Mouse (Mus musculus) embryonic stem cell, embryonic (primary cell): ENCODE data around the gene Cep152.

Source experiments
- CTCF ChIA-PET, 4 experiments: fragments of 300-600 bp in 2 of 4; fragments of 350-600 bp in 2 of 4; sonication (Branson Sonifier 250); formaldehyde crosslinking; loops; one replicate each; lab custom pipeline; 2022; ENCODE audit warnings: inconsistent platforms in 2 of 4; lab: Charles Lee
- POLR2A ChIA-PET, 4 experiments: fragments of 300-600 bp in 2 of 4; fragments of 350-600 bp in 2 of 4; sonication (Branson Sonifier 250); formaldehyde crosslinking; loops; one replicate each; lab custom pipeline; 2022; ENCODE audit warnings: antibody characterized with exemption in 4 of 4, inconsistent platforms in 1 of 4; lab: Charles Lee

Gene Cep152

DNA sequence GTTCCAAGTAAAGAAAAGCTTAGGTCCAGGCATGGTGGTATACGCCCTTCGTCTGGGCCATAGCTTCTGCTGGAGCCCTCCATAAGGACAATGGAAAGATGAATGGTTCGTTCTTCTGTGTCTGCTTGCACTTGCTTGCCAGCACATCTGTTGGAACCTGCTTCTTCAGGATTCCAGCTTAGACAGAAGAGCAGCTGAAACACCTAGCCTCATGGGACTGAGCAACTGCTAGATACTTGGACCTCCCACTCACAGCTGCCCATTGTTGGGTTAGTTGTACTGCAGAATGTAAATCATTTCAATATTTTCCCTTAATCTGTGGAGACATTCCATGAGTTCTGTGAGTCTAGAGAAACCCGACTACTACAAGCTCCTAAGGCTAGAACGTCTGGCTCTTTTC is 25.1 kb upstream of the Cep152 start:
- CTCF ChIA-PET = no interaction called here
- POLR2A ChIA-PET = no interaction called here

DNA sequence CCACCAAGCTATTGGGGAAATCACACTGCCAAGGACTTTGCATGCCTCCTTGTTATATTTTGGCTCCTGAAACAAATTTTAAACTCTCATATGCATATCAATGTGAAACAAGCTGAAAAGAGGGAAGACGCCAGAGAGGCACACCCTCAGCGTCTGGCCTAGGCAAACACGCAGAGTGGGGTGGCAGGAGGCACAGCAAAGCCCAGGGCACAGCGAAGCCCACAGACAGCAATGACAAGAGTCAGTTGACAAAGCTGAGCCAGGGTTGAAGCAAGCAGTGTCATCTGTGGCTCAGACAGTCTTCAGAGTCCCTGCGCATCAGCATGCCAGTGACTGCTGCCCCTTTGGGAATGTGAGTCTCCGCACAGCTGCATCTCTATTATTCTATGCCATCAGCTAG is 20.0 kb upstream of the Cep152 start:
- CTCF ChIA-PET = no interaction called here
- POLR2A ChIA-PET = interaction anchor here in 1 of 4 experiments (1.5 kb wide), 1 partner anchor 20 kb away, joined by 3 read pairs; the partner anchor contains the start of gene Cep152

GRCm38 (mm10) chr2:125637331-125637730 is 12.4 kb upstream of the Cep152 start:
- ChIA-PET CTCF (no interaction called here), POLR2A (interaction anchor here in 1 of 4 experiments (0.7 kb wide), 1 partner anchor 13 kb away, joined by 3 read pairs; the partner anchor contains the start of gene Cep152)

DNA sequence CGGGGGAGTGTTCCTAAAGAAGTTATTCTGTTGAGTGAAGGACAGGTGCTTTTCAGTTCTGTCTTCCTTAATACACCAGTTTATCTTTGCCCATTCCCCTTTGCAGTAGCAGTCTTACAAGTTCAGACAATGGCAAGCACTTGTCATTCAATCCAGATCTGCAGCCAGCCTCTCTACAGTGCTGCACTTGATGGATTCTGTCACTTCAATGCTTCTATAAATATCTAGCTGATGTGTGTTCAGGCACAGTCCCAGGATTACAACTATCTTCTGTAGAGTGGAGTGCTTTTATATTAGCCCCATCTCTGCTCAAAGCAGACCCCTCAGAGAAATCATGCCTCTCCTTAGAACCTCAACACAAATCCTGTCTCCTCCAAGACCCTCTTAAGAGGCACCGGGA is 5.1 kb upstream of the Cep152 start:
- ChIA-PET CTCF (no interaction called here), POLR2A (no interaction called here)

DNA sequence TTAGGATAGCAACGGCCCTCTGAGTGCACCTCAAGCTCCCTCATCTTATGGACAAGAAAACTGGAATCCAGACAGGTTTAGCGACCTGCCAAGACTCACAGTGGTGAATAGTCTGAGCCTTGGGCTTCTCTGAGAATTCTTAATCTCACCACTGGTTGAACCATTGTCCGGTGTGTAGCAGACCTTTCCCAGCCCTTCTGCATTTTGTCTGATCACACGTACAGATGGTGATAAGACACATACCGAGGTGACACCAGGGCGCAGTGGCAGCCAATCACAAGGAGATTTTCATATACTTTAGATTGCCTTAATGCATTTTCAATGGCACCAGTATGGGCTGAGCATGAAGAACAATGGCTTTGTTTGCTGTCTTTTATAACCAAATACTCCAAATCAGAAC is 3.6 kb upstream of the Cep152 start:
- POLR2A ChIA-PET = no interaction called here
- CTCF ChIA-PET = no interaction called here

DNA sequence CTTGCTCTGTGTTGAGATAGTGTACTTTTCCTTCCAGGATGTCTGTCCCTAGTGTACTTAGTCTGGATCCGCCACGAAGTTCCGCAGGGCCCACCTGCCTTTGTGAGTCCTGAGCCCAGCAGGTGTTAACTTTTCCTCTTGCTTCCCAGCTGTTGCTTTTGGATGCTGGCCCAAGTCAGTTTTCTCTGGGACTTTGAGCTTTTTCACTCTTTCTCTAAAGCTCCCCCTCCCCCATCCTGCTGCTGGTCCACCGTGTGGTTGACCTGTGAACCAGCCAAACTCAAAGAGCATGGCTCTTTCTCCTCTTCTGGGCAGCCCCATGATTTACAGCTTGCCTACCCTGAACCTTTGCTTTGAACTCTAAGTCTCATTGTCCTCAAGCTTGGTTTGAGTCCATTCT is 1.6 kb upstream of the Cep152 start:
- POLR2A ChIA-PET = no interaction called here

DNA sequence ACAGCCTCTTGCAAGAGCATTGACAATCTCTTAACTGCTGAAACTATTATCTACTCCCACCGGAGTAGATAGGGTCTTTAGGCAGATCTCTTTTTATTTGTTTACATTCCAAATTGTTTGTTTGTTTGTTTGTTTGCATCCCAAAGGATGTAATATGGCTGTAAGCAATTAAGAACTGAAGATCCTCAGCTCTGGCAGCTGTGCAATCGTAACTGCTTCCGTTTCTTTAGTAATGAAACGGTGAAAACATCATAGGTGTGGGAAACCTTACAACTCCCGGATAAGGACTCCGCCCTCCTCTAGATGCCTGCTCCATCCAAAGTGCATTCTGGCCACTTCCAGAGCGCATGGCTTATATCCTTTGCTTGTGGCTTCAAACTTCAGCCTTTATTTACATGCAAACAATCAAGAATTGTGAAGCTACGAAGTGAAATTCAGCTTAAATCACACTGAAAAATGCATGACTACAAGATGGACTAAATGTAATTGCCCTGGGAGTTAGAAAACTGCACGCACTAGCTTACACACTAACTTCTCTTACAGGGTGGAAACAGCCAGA is 707 bp downstream of the Cep152 start:
- CTCF ChIA-PET = interaction anchor here in 1 of 4 experiments (1.7 kb wide), 1 partner anchor 26 kb away, joined by 3 read pairs; no protein-coding TSS in a partner anchor
- POLR2A ChIA-PET = interaction anchor here in 2 of 4 experiments (0.9 to 2.7 kb wide), 16 partner anchors 8 to 376 kb away, joined by 3 to 29 read pairs (median 4); partner anchors contain the start of gene Eid1 (in 2 of the 2)

More for the DNA sequence above, 1.6 kb upstream of the Cep152 start:
- CTCF ChIA-PET = no interaction called here

GRCm38 (mm10) chr2:125623211-125623610 is 1.7 kb downstream of the Cep152 start:
- ChIA-PET POLR2A (interaction anchor here in 2 of 4 experiments (0.5 to 2.7 kb wide), 3 partner anchors 8 to 24 kb away, joined by 3 to 29 read pairs (median 4); no protein-coding TSS in a partner anchor), CTCF (no interaction called here)

- CTCF ChIA-PET = no interaction called here
- POLR2A ChIA-PET = interaction anchor here in 2 of 4 experiments (0.5 to 0.9 kb wide), 2 partner anchors 104 to 373 kb away, joined by 3 to 4 read pairs; partner anchors contain the start of genes Dut (in 1 of the 2) and Shc4 (in 1 of the 2)
Observed at GRCm38 (mm10) chr2:125620213-125620907, 4.6 kb downstream of the Cep152 start.

DNA sequence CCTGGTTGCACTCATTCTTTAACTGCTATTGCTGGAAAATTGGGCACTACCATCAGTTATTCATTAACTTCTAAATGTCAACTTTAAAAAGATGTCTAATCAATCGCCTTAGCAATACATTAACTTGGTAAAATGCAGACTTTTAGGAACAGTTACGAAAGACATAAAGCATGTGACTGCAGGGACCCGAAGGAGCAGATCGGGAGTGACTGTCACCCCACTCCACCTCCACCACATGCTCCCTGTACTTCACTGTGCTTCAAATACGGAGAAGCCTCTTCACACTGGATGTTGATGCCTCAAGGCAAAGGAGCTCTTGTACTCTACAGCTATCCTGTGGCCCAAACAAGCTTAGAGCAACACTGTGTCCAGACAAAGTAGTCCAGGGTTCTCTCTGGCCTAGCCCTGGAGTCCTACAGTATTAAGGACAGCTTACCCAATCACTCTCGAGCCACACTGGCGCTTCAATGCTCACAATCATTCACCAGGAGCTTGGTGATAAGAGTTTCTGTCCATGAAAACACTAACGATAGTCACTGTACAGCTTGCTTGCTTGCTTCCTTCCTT is 9.0 kb downstream of the Cep152 start:
- POLR2A ChIA-PET = interaction anchor here in 2 of 4 experiments (1.2 to 5.2 kb wide), 5 partner anchors 9 to 57 kb away, joined by 3 to 29 read pairs (median 3); partner anchors contain the start of gene Cep152 (in 2 of the 2)

GRCm38 (mm10) chr2:125615440-125615839 is 9.5 kb downstream of the Cep152 start:
- ChIA-PET POLR2A (interaction anchor here in 2 of 4 experiments (1.2 to 5.2 kb wide), 5 partner anchors 9 to 57 kb away, joined by 3 to 29 read pairs (median 3); partner anchors contain the start of gene Cep152 (in 2 of the 2)), CTCF (interaction anchor here in 1 of 4 experiments (0.9 kb wide), 1 partner anchor 11 kb away, joined by 3 read pairs; no protein-coding TSS in a partner anchor)

More for the DNA sequence above, 9.0 kb downstream of the Cep152 start:
- CTCF ChIA-PET = interaction anchor here in 2 of 4 experiments (0.7 to 1.3 kb wide), 3 partner anchors 11 kb away, joined by 3 to 6 read pairs (median 3); no protein-coding TSS in a partner anchor

- CTCF ChIA-PET = interaction anchor here in 1 of 4 experiments (1.0 to 2.1 kb wide), 2 partner anchors 12 to 50 kb away, joined by 3 to 9 read pairs; no protein-coding TSS in a partner anchor
- POLR2A ChIA-PET = interaction anchor here in 1 of 4 experiments (0.5 to 1.5 kb wide), 3 partner anchors 12 to 346 kb away, joined by 3 to 4 read pairs (median 4); no protein-coding TSS in a partner anchor
Observed at GRCm38 (mm10) chr2:125606220-125606845, 18.6 kb downstream of the Cep152 start.

DNA sequence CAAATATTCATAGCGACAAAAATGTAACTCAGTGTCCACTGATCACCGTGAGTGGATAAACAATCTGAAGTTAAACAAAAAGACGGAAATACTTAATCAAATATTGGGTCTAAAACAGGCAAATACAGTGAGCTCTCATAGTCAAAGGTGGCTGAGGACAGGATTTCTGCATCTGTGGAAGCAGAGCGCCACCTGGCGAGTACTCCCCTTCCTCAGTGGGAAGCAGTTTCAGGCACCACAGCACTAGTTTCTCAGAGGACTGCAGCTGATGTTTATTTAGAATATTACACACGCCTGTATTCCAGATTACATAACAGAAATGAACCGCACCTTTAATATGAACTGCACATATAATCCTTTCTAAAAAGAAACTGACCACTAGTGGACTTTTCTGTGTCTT is 20.3 kb downstream of the Cep152 start:
- CTCF ChIA-PET = interaction anchor here (0.5 to 2.1 kb wide), 22 partner anchors 9 to 448 kb away, joined by 3 to 16 read pairs (median 3); partner anchors contain the start of gene Cep152 (in 1 of the 4)
- POLR2A ChIA-PET = interaction anchor here in 1 of 4 experiments (0.8 to 1.5 kb wide), 3 partner anchors 9 to 23 kb away, joined by 3 to 7 read pairs (median 5); no protein-coding TSS in a partner anchor

- CTCF ChIA-PET = interaction anchor here in 1 of 4 experiments (0.7 kb wide), 1 partner anchor 22 kb away, joined by 3 read pairs; the partner anchor contains the start of gene Cep152
- POLR2A ChIA-PET = no interaction called here
Observed at GRCm38 (mm10) chr2:125602970-125603369, 21.9 kb downstream of the Cep152 start.

GRCm38 (mm10) chr2:125598958-125599357 is 26.0 kb downstream of the Cep152 start:
- POLR2A ChIA-PET = interaction anchor here in 2 of 4 experiments (0.8 to 0.9 kb wide), 2 partner anchors 24 to 44 kb away, joined by 3 to 4 read pairs; no protein-coding TSS in a partner anchor
- CTCF ChIA-PET = interaction anchor here in 2 of 4 experiments (0.5 to 0.6 kb wide), 2 partner anchors 70 to 103 kb away, joined by 3 read pairs; no protein-coding TSS in a partner anchor

DNA sequence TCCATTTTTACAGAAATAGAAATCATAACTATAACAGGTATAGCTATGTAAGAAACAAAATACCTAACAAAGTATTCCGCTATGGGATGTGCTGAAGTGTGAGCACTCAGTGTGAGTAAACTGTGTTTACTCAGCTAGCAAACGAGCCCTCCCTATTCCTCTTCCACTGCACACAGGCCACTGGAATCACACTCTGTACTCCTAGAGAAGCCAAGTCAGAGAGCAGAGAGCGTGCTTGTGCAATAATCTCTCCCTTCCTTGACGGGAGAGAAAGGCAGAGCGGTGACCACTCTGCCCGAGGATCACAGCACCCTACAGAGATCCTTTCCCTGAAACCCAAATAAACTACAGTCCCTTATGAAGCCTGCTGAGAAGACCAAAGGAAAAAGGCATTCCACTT is 26.7 kb downstream of the Cep152 start:
- ChIA-PET POLR2A (interaction anchor here in 1 of 4 experiments (0.9 kb wide), 1 partner anchor 43 kb away, joined by 3 read pairs; no protein-coding TSS in a partner anchor), CTCF (interaction anchor here in 2 of 4 experiments (0.6 to 0.9 kb wide), 2 partner anchors 27 to 104 kb away, joined by 3 read pairs; partner anchors contain the start of gene Cep152 (in 1 of the 2))

DNA sequence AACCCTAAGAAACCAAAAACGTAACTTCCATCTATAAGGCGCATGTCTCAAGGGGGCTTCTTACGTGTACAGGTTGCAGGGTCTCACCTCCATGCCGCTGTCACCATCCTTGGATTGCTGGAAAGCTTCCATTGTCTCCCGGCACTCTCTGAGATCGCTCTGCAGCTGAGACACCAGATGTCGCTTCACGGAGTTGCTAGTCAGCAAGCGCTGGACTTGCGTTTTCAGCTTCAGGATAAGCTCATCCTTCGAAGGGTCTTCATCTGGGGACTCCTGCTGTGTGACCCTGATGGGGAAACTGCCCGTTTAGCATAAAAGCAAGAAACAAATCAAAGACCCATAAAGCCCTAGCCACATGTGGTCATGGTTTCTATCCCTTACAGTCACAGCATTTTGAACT is 30.1 kb downstream of the Cep152 start:
- ChIA-PET POLR2A (interaction anchor here in 1 of 4 experiments (0.8 to 2.2 kb wide), 5 partner anchors 10 to 33 kb away, joined by 3 to 7 read pairs (median 3); no protein-coding TSS in a partner anchor), CTCF (interaction anchor here in 3 of 4 experiments (0.7 to 2.8 kb wide), 4 partner anchors 10 to 12 kb away, joined by 3 to 12 read pairs (median 3); no protein-coding TSS in a partner anchor)
